Mouse (Mus musculus) C2C12 (cell line): ENCODE measurements at regions not wholly inside any gene's neighbourhood (a gene's known extent, or its start where the extent isn't known, plus 50 kb on each side); places are given as distances from the start of the nearest gene placed in this dataset.

Source experiments
- H3K27me3 ChIP-seq: one replicate; pipeline ENCODE4 v1.6.1; 2011; ENCODE audit not compliant: control insufficient read depth, insufficient read depth, insufficient read length
- H3K36me3 ChIP-seq: one replicate; pipeline ENCODE4 v1.6.1; 2011; ENCODE audit not compliant: control insufficient read depth, insufficient read depth
- H3K4me3 ChIP-seq: one replicate; pipeline ENCODE4 v1.5.1; 2011; ENCODE audit warnings: mild to moderate bottlenecking, control low read depth; ENCODE audit not compliant: poor library complexity, insufficient read depth, severe bottlenecking
- H3K79me2 ChIP-seq: one replicate; pipeline ENCODE4 v1.6.1; 2011; ENCODE audit not compliant: control insufficient read depth, insufficient read depth
- H3K79me3 ChIP-seq: one replicate; pipeline ENCODE4 v1.6.1; 2011; ENCODE audit warnings: low read depth, control low read depth
- H3ac ChIP-seq: one replicate; pipeline ENCODE3; 2011; ENCODE audit warnings: low read depth; ENCODE audit not compliant: control insufficient read depth, insufficient read length
- CEBPB ChIP-seq: IDR thresholded peaks from one replicate; pipeline ENCODE4 v1.6.1; 2011; ENCODE audit warnings: low read depth, mild to moderate bottlenecking, control low read depth, moderate library complexity
- CTCF ChIP-seq: IDR thresholded peaks from one replicate; pipeline ENCODE4 v1.5.1; 2011; ENCODE audit not compliant: control insufficient read depth, insufficient read depth, insufficient read length
- FOSL1 ChIP-seq: IDR thresholded peaks from one replicate; pipeline ENCODE4 v1.8.0; 2011; ENCODE audit warnings: mild to moderate bottlenecking, low read length; ENCODE audit not compliant: poor library complexity, insufficient read depth, severe bottlenecking
- MAX ChIP-seq: IDR thresholded peaks from one replicate; pipeline ENCODE4 v1.6.1; 2011; ENCODE audit warnings: mild to moderate bottlenecking, control low read depth
- MYOD1 ChIP-seq: IDR thresholded peaks from one replicate; pipeline ENCODE4 v1.6.1; 2011; ENCODE audit warnings: low read depth; ENCODE audit not compliant: control insufficient read depth, insufficient read length
- MYOG ChIP-seq: IDR thresholded peaks from one replicate; pipeline ENCODE4 v1.6.1; 2011; ENCODE audit not compliant: control insufficient read depth, insufficient read length; ENCODE audit errors: extremely low read depth
- USF1 ChIP-seq: IDR thresholded peaks from one replicate; pipeline ENCODE4 v1.6.1; 2011; ENCODE audit warnings: low read depth, mild to moderate bottlenecking, control low read depth, moderate library complexity

DNA sequence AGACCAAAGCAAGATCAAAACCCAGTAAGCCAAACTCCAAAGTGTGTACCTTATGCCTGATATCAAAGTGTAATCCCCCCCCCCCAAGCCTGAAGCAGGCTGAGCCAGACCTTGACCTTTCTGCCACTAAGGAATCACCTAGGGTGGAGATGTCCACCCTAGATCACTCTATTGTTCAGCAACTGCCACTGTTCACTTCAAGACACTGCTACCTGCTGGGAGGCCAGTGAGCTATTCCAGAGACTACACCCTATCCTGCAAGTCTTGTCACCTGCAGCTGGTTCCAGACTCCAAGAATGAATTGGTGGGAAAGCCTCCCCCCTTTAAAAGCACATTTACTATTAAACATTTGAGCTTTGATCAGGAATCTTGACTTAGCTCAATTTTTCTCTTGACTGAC lies 1099.8 kb downstream of the Poteg start:
- Histone ChIP-seq H3K4me3 (no peak overlapping the region), H3K36me3 (no peaks in the 10 kb centered on the region), H3K27me3 (no peaks in the 10 kb centered on the region), H3K79me2 (no peaks in the 10 kb centered on the region), H3ac (no peak overlapping the region), H3K79me3 (no peaks in the 10 kb centered on the region)
- TF ChIP-seq CTCF (no peak), USF1 (no peak), CEBPB (no peak), FOSL1 (no peak), MYOG (no peak), MYOD1 (no peak), MAX (no peak)

DNA sequence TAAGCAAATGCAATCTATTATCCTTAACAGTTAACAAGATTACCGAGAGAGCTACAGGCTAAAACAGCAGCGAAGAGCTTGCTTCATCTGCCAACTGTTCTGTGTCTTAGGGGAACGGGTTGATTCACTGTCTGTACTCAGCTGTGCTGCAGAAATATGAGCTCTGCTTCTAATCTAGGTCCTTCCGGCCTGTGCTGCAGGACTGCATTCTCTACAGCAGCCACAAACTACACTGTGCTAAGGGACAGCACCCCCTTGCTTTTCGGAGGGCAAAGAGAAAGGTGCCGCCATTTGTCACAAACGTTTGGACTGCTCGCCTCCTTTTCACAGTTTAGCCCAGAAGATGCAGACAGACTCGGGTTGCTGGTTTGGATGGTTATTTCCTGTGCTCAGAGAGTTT lies 1112.4 kb downstream of the Poteg start:
- no peaks in the 10 kb centered on the region for H3K36me3 ChIP-seq
- H3K4me3 ChIP-seq, result no peak overlapping the region
- H3K79me3 ChIP-seq, result no peaks in the 10 kb centered on the region
- no peaks in the 10 kb centered on the region for H3K27me3 ChIP-seq
- no peaks in the 10 kb centered on the region for H3K79me2 ChIP-seq
- TF ChIP-seq FOSL1 (no peak), USF1 (no peak), MYOD1 (no peak), CEBPB (no peak), MAX (no peak)
- no peak overlapping the region for H3ac ChIP-seq

DNA sequence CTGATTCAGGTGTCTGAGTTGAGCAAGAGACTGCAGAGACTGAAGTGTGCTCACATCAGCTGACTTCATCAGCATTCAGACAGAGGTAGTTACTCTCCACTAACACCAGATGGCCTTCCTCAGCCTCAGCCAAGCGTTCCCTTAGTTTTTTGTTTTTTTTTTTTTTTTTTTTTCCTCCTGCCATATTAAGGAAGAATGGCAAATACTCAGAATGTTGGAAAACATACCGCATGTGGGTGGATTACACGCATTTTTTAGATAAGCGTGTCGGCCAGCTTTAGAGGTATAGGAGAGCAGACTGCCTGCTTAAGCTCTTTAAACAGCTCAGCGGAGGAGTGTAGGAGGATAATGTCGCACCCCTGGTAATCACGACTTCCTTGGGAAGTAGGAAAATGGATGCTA lies 1131.8 kb downstream of the Poteg start:
- H3K79me2 ChIP-seq, result no peaks in the 10 kb centered on the region
- TF ChIP-seq USF1 (no peak), MYOG (no peak), MYOD1 (no peak), MAX (no peak), CEBPB (no peak), FOSL1 (no peak)
- no peaks in the 10 kb centered on the region for H3K79me3 ChIP-seq
- H3ac ChIP-seq, result no peak overlapping the region
- H3K36me3 ChIP-seq, result no peaks in the 10 kb centered on the region
- no peaks in the 10 kb centered on the region for H3K27me3 ChIP-seq
- no peak overlapping the region for H3K4me3 ChIP-seq

GRCm38 (mm10) chr8:28580821-28581220 lies 1133.4 kb downstream of the Poteg start:
- Histone ChIP-seq H3K79me2 (no peaks in the 10 kb centered on the region), H3K4me3 (no peak overlapping the region), H3K36me3 (no peaks in the 10 kb centered on the region), H3K27me3 (no peaks in the 10 kb centered on the region), H3K79me3 (no peaks in the 10 kb centered on the region), H3ac (no peak overlapping the region)
- TF ChIP-seq USF1 (no peak), MAX (no peak), MYOD1 (no peak), MYOG (no peak), CTCF (no peak), FOSL1 (no peak), CEBPB (no peak)

GRCm38 (mm10) chr8:28589999-28590398 lies 1142.5 kb downstream of the Poteg start:
- H3K79me2 ChIP-seq, result no peaks in the 10 kb centered on the region
- TF ChIP-seq CTCF (no peak), MYOG (no peak), MYOD1 (no peak), MAX (no peak), USF1 (no peak)
- no peaks in the 10 kb centered on the region for H3K27me3 ChIP-seq
- no peaks in the 10 kb centered on the region for H3K79me3 ChIP-seq
- no peak overlapping the region for H3K4me3 ChIP-seq
- no peaks in the 10 kb centered on the region for H3K36me3 ChIP-seq
- H3ac ChIP-seq, result no peak overlapping the region

GRCm38 (mm10) chr8:28593238-28593637 lies 1145.8 kb downstream of the Poteg start:
- H3K79me3 ChIP-seq, result no peaks in the 10 kb centered on the region
- H3K27me3 ChIP-seq, result no peaks in the 10 kb centered on the region
- no peak overlapping the region for H3ac ChIP-seq
- H3K4me3 ChIP-seq, result no peak overlapping the region
- TF ChIP-seq MYOG (no peak), CEBPB (no peak), MAX (no peak), FOSL1 (no peak), MYOD1 (no peak)
- H3K36me3 ChIP-seq, result no peaks in the 10 kb centered on the region
- no peaks in the 10 kb centered on the region for H3K79me2 ChIP-seq
